9 mouse cellular contexts compared by ENCODE assay signal in the genomic region with DNA sequence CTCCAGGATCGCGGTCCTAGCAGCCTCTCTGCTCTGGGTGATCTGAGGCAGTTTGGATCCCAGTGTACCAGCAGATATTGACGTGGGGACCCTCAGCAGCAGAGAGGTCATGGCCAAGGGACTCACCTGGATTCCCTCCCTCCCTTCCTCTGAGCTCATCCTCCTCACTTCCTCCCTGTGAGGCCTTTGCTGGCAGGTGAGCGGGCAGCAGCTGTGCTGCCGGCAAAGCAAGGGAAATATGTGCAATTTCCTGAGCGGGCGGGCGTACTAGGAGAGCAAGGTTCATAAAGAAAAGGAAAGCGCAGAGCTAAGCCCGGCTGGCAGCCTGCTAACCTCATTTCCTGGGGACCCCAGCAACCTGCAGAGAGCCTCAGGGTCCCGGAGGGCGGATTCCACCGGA.
DNase-seq lines count a peak whose midpoint lies in the region; ATAC-seq and TF ChIP-seq lines count a peak whose summit lies in the region.
"Had no signal": no experiment of that assay in that cellular context is flagged by ENCODE, and none has a peak within 500 bp of the region (broad histone marks: within the 10 kb centered on the region; RNA-seq: fewer than 3 reads in every experiment).

No protein-coding gene starts in this region.

- ATAC-seq in forebrain, embryonic 16.5 days = no peak; the same call in 1 of the 2 replicates
- ATAC-seq in hindbrain, embryonic 14.5 days (ENCODE audit: low FRiP score) = peak; percentile 38; the same call in 1 of the 2 replicates
- ATAC-seq in limb, embryonic 14.5 days (ENCODE audit: low FRiP score, low read depth) = peak; percentile 62; the same call in 1 of the 2 replicates
- ATAC-seq in stomach, embryonic 15.5 days (ENCODE audit: insufficient read depth, low FRiP score, low read depth) = peak; percentile 20; the same call in 1 of the 2 replicates

- peak overlapping the region; percentile 22; the same call in 1 of the 2 replicates for H3K4me2 ChIP-seq in forebrain, embryonic 16.5 days (ENCODE audit: low read length)
- H3K4me2 ChIP-seq in hindbrain, embryonic 14.5 days (replicated peaks) = peak overlapping the region; percentile 21
- peak overlapping the region; percentile 41 for H3K4me2 ChIP-seq in limb, embryonic 14.5 days (replicated peaks; ENCODE audit: low read depth, low read length, severe bottlenecking)
- peak overlapping the region; percentile 28; the same call in 1 of the 2 replicates for H3K4me2 ChIP-seq in stomach, embryonic 15.5 days

- TF ChIP-seq POLR2A in brain, embryonic 14.5 days (IDR thresholded peaks at IDR 0.05; ENCODE audit: borderline replicate concordance, extremely low read depth, insufficient read depth, insufficient read length, poor library complexity, severe bottlenecking) = no peak
- TF ChIP-seq POLR2A in limb, embryonic 14.5 days (IDR thresholded peaks at IDR 0.05; ENCODE audit: borderline replicate concordance, extremely low read depth, insufficient read depth, insufficient read length) = no peak

- H3K27ac ChIP-seq in forebrain, embryonic 16.5 days (ENCODE audit: low read length) = no peak overlapping the region
- no peak overlapping the region for H3K27ac ChIP-seq in hindbrain, embryonic 14.5 days
- no peak overlapping the region for H3K27ac ChIP-seq in limb, embryonic 14.5 days (replicated peaks; ENCODE audit: low read depth, low read length)
- H3K27ac ChIP-seq in stomach, embryonic 15.5 days = no peak overlapping the region
- H3K27ac ChIP-seq: macrophage had no signal

- H3K4me3 ChIP-seq in forebrain, embryonic 16.5 days (replicated peaks; ENCODE audit: low read length) = no peak overlapping the region
- H3K4me3 ChIP-seq in hindbrain, embryonic 14.5 days (replicated peaks; ENCODE audit: low read length) = no peak overlapping the region
- H3K4me3 ChIP-seq in limb, embryonic 14.5 days (replicated peaks; ENCODE audit: low read length) = no peak overlapping the region; the same call in 1 of the 2 replicates
- H3K4me3 ChIP-seq in stomach, embryonic 15.5 days (replicated peaks) = no peak overlapping the region; the same call in 1 of the 2 replicates

- 18% methylated on average over 13 of the region's 13 CpGs for WGBS in forebrain, embryonic 16.5 days
- 20% methylated on average over 13 of the region's 13 CpGs for WGBS in hindbrain, embryonic 14.5 days
- 7% methylated on average over 13 of the region's 13 CpGs for WGBS in limb, embryonic 14.5 days
- 13% methylated on average over 13 of the region's 13 CpGs for WGBS in stomach, embryonic 15.5 days

- peaks cover 23% of the 10 kb centered on the region for H3K4me1 ChIP-seq in forebrain, embryonic 16.5 days (replicated peaks; ENCODE audit: control insufficient read depth, insufficient read depth, low read length)
- peaks cover 22% of the 10 kb centered on the region; the same call in 1 of the 2 replicates for H3K4me1 ChIP-seq in hindbrain, embryonic 14.5 days (replicated peaks; ENCODE audit: control insufficient read depth, insufficient read depth, low read length)
- H3K4me1 ChIP-seq in limb, embryonic 14.5 days (ENCODE audit: control insufficient read depth, insufficient read depth, low read length) = peaks cover 22% of the 10 kb centered on the region
- H3K4me1 ChIP-seq in stomach, embryonic 15.5 days = peaks cover 12% of the 10 kb centered on the region

- peak overlapping the region; percentile 42; the same call in 1 of the 2 replicates for H3K9ac ChIP-seq in forebrain, embryonic 16.5 days (replicated peaks; ENCODE audit: low read depth, low read length)
- H3K9ac ChIP-seq in hindbrain, embryonic 14.5 days = peak overlapping the region; percentile 35; the same call in 1 of the 2 replicates
- 0 out of 2 replicates have a peak overlapping the region, but pooled peaks have one; percentile 3 for H3K9ac ChIP-seq in limb, embryonic 14.5 days (ENCODE audit: low read depth, low read length, severe bottlenecking)
- H3K9ac ChIP-seq in stomach, embryonic 15.5 days = no peak overlapping the region

- H3K9me3 ChIP-seq in forebrain, embryonic 16.5 days (ENCODE audit: control insufficient read depth, low read length) = no peaks in the 10 kb centered on the region
- no peaks in the 10 kb centered on the region for H3K9me3 ChIP-seq in hindbrain, embryonic 14.5 days (ENCODE audit: control insufficient read depth, low read length)
- H3K9me3 ChIP-seq in limb, embryonic 14.5 days (ENCODE audit: control insufficient read depth, low read length) = no peaks in the 10 kb centered on the region
- no peaks in the 10 kb centered on the region for H3K9me3 ChIP-seq in stomach, embryonic 15.5 days

- TF ChIP-seq CTCF in brain, embryonic 14.5 days (IDR thresholded peaks at IDR 0.05; ENCODE audit: borderline replicate concordance, extremely low read depth, insufficient read depth, insufficient read length) = no peak

- DNase-seq in CD4-positive, CD25-positive, alpha-beta regulatory T cell, adult 2 months (ENCODE audit: low read depth, low spot score) = peak; percentile 49
- DNase-seq in brain, embryonic 14.5 days (ENCODE audit: low read depth) = peak; percentile 66
- DNase-seq in hindbrain, embryonic 14.5 days (ENCODE audit: low spot score) = no peak
- peak; percentile 46 for DNase-seq in limb, embryonic 14.5 days (ENCODE audit: low spot score)
- DNase-seq in right cerebral cortex, postnatal 25 days = no peak
- no peak for DNase-seq in layer of hippocampus, adult 8-10 months (ENCODE audit: low spot score in 2 of 2)

- no peaks in the 10 kb centered on the region for H3K36me3 ChIP-seq in forebrain, embryonic 16.5 days (ENCODE audit: control insufficient read depth, insufficient read depth)
- no peaks in the 10 kb centered on the region for H3K36me3 ChIP-seq in hindbrain, embryonic 14.5 days (replicated peaks; ENCODE audit: control insufficient read depth, insufficient read depth)
- no peaks in the 10 kb centered on the region for H3K36me3 ChIP-seq in limb, embryonic 14.5 days (ENCODE audit: control insufficient read depth, insufficient read depth, low read length)
- no peaks in the 10 kb centered on the region for H3K36me3 ChIP-seq in stomach, embryonic 15.5 days

- no peaks in the 10 kb centered on the region for H3K27me3 ChIP-seq in forebrain, embryonic 16.5 days (replicated peaks; ENCODE audit: control insufficient read depth, insufficient read depth, low read length)
- no peaks in the 10 kb centered on the region for H3K27me3 ChIP-seq in hindbrain, embryonic 14.5 days (ENCODE audit: control insufficient read depth, insufficient read depth, low read length)
- no peaks in the 10 kb centered on the region for H3K27me3 ChIP-seq in limb, embryonic 14.5 days (ENCODE audit: control insufficient read depth, insufficient read depth, low read length)
- H3K27me3 ChIP-seq in stomach, embryonic 15.5 days (replicated peaks) = peaks cover 21% of the 10 kb centered on the region; the same call in 1 of the 2 replicates

Comparison
In these comparisons a context has a peak if more than half of its experiments do, and no peak if none do; other contexts are left out.
1. DNase-seq: peak in CD4-positive, CD25-positive, alpha-beta regulatory T cell, adult 2 months (single experiment), brain, embryonic 14.5 days (single experiment) and limb, embryonic 14.5 days (single experiment); none in hindbrain, embryonic 14.5 days (single experiment), right cerebral cortex, postnatal 25 days (single experiment) and layer of hippocampus, adult 8-10 months (0 of 2).
2. Peak in every context shown above with its lines, with median percentiles within 50 percentile points of each other: H3K4me2 ChIP-seq.